Mouse (Mus musculus): Measurements from ENCODE around the gene Dnal4.
"Not testable (repeated sequence)": the region's sequence is repeated elsewhere in the genome, so short reads cannot be mapped to it uniquely, and the experiment has no call there.

Gene Dnal4

DNA sequence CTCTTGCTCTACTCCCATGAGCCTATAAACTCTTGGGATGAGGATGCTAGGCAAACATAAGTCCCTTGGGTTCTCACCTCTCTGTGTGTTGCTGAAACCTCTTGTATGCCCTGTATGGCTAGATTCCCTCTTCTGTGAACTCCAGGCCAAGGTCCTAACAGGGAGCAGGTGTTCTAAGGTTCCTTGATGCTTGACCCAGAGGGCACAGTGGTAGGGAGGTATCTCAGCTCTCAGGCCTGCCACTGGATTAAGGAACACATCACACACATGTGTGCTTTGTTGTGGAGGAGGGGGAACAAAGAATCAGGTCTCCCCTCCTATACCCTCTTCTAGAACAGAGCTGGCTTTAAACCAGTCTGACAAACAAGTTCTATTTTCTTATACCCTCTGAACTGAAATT lies at the start of gene Dnal4:
Dnal4 (minus strand) TSS at position 101 of the 400 bp plus-strand sequence.
- no peak for DNase-seq (ENCODE audit: low spot score)

DNA sequence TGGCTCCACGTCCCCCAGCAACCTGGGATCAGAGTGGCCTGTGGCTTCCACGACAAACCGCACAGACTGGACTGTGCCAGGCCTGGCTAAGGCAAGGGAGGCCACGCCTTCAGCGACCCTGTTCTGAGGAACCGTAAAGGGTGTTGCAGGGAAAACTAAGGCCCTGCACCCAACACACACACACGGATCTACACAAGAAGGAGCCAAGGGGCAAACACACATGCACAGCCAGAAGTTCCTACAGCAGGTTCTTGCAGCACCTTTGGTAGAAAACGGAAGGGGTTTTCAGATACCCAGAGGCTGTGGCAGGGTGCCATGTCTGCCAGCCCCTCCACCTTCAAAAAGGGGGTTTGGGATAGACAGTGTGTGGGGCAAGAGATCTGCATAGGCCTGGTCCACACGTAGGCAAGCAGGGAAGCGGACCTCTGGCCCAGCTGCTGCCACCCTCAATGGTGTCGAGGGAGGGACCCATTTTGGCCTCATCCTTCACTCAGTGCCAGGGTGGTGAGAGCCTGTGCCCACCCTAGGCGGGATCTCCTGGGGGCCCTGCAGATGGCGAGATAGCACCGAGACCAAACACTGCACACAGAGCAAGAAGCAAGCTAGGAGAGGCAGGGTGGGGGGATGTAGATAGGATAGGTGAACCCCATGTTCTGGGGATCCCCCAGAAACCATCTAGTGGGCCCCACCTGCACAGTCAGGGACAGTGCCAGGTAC lies 49.6 kb upstream of the Dnal4 start:
- DNase-seq (ENCODE audit: low spot score) = no peak

GRCm38 (mm10) chr15:79826221-79826935 lies 48.7 kb upstream of the Dnal4 start:
- no peak for DNase-seq (ENCODE audit: low spot score)

DNA sequence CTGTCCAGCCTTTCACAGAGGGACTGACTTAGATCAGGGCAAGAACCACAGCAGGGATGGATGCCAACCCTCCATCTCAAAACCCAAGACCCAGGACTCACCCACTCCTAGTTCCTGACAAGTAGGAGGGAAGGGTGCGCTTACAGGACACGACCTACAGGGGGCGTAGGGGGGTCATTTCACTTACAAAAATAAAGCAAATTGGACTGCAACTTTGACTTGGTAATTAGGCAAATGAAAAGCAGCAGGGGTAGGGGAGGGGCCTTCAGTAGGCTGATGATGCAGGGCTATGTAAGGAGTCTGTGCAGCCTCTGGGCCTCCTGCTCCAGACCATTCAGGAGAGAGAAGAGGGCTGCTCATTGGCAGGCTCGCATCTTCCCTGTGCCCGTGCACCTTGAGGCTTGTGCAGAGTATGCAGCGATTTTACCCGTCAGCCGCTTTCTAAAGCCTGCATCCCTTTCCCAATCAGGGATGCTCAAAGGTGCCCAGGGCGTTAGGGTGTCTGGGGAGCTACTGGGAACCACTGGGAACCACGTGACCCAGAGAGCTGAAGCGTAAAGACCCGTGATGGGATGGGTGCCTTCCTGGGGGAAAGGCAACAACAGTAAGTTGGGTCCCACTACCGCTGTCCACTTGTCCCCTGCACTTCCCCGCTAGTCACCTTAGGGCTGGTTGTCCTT lies 47.6 kb upstream of the Dnal4 start:
- peak; percentile 78 for DNase-seq (ENCODE audit: low spot score)

- DNase-seq (ENCODE audit: low spot score) = no peak
Observed at GRCm38 (mm10) chr15:79823588-79824280, 46.1 kb upstream of the Dnal4 start.

DNA sequence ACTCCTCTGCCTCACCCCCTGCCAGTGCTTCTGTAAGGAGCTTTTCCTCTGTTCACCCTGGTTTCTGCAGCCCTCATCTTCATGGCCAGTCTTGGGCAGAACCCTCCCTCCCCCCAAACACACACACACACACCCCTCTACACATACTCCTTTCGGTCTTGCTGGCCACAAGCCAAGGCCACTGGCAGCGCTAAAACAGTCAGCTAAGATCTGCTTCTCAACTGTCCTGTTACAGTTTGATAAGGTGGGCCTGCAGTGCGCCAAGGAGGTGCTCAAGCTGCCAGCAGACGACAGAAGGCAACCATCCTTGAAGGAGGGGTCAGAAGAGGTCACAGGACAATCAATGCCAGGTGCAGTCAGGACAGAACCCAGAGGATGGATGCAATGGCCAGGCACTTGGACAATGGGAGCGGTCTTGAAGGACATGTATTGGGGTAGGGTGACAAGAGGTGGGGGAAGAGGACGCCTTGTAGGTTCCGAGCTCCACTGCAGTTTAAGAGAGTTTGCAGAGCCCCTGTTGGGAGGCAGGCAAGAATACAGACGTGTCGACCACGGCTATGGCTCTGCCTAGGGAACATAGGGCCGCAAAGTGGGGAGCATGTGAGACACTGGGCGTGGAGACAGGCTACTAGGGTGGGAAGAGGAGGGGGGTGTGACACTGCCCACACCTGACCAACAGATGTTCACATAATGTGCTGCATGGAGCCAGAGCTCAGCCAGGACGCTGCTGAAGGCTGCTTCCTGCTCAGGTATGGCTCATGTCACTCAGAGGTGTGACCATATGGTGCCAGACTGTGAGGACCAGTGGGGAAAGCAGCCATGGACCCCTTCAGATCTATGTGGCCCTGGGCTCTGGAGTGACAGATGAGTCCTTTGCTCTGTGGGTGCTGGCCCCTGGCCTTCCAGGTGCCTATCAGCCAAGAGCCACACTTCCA lies 44.9 kb upstream of the Dnal4 start:
- peak; percentile 50 for DNase-seq (ENCODE audit: low spot score)

GRCm38 (mm10) chr15:79818325-79818724 lies 40.7 kb upstream of the Dnal4 start:
- no peak for DNase-seq (ENCODE audit: low spot score)

DNA sequence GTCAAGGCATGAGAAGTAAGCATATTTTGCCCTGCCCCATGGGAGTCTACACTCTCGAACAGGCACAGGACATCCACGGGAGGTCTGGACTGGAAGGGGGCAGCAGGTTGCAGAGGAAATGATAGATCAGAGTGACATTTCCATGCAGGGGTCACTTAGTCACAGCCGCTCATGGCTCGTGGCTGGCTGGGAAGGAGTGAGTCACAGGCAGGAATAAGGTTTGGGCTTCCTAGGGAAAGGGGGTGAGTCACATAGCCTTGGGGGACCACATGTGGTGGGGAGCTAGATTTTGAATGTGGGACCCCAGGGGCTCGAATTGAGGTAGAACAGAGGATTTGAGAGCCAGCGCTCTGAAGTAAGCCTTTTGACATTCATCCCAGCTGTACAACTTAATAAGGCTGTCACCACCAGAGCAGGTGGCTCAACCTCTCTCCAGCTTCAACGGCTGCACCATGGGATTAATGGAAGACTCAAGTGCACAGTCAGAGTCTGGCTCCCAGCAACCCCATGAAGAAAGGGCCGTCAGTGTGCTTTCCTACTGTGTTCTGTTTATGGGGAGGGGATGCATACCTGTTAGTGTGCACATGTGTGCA lies 36.1 kb upstream of the Dnal4 start:
- no peak for DNase-seq (ENCODE audit: low spot score)

DNA sequence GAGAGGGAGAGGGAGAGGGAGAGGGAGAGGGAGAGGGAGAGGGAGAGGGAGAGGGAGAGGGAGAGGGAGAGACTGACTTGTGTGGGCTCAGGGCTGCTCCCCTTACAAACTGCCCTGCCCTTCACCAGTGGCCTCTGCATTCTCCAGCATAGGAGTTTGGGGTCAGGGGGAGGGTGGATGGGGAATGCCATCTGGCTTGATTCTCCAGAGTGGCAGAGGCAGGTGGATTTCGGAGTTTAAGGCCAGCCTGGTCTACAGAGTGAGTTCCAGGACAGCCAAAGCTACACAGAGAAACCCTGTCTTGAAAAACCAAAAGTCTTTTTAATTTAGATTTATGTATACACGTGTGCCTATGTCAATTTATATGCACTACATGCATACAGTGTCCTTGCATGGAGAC lies 35.2 kb upstream of the Dnal4 start:
- not testable (repeated sequence) for DNase-seq (ENCODE audit: low spot score)

- DNase-seq (ENCODE audit: low spot score) = no peak
Observed at GRCm38 (mm10) chr15:79810997-79811396, 33.3 kb upstream of the Dnal4 start.

- DNase-seq (ENCODE audit: low spot score) = no peak
Observed at GRCm38 (mm10) chr15:79810061-79810460, 32.4 kb upstream of the Dnal4 start.

DNA sequence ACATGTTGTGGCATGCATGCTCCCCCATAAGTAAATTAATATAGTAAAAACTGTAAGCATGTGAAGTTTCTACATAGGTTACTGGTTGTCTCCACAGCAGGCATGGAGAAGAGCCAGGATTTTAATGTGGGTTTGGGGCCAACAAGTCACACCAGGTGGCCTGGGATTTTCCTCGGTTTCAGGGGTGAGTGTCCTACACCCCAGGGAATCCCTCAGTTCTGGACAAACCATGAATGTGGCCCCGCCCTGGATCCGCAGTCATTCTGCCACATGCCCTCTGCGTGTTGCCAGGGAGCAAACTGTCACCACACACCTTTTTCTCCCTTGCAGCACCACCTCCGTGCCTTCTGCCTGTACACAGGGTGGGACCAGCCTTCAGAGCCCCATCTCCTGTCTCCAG lies 31.0 kb upstream of the Dnal4 start:
- DNase-seq (ENCODE audit: low spot score) = no peak

- peak; percentile 85 for DNase-seq (ENCODE audit: low spot score)
Observed at GRCm38 (mm10) chr15:79808114-79808513, 30.5 kb upstream of the Dnal4 start.

DNA sequence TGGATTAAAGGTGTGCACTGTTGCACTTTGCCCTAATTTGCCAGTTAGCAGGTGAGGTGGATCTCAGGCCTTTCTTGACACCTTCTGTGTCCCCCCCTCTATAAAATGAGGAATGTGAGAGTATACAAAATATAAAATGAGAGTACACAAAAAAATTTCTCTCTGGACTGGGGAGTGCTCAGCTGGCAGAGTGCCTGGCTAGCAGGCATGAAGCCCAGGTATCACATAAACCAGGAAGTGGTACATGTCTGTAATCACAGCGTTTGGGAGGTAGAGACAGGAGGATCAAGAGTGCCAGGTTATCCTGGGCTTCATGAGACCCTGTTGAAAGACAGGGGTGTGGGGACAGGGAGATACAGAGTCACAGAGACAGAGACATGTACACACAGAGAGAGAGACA lies 29.4 kb upstream of the Dnal4 start:
- DNase-seq (ENCODE audit: low spot score) = no peak

DNA sequence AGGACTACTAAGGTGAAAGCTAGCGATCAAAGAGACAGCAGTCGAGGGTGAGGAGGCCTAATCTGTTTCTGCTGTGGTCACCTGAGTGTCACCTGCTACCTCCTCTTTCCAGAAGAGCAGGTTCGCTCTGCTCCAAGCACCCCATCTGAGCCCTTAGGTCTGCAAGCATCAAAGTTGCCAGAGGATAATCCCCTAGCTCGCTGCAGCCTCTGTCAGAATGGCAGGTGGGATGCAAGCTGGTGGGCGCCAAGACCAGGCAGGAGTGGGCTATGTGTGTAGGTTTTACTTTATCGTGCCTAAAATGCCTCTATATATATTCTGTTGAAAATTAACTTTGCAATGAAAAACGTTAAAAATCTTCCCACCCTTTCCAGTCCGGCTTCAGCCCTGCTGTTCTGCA lies 27.6 kb upstream of the Dnal4 start:
- no peak for DNase-seq (ENCODE audit: low spot score)

DNA sequence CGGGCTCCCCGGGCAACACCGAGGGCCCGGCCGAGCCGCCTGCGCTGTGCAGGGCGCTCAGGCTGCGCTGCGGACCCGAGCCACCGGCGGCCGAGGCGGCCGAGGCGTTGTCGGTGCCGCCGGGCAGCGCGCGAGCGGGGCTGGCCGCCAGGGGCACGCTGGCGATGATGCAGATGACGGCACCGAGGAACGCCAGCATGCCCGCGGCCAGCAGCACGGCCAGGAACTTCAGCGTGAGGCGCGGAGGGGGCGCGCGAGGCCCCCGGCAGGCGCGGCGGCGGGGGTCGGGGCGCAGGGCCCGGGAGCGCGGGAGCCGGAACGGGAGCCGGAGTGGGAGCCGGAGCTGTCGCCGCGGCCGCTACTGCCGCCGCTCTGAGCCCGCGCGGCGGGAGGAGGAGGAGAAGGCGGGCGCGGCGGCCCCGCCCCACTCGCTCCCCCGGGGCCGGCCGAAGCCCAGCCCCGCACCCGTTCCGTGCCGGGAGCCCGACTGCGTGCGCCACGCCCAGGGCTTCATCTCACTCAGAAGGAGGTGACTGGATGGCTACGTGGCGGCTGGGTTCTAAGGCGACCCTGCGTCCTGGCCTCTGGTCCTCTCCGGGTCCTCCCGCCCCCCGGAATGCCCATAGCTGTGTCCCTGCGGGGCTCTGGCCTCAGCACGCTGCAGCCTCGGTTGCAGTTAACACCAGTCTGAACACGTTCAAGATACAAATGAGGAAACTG lies 26.9 kb upstream of the Dnal4 start, which contains the start of gene Nptxr:
Nptxr (minus strand) TSS at position 415 of the 720 bp plus-strand sequence.
- peak; percentile 82 for DNase-seq (ENCODE audit: low spot score)

DNA sequence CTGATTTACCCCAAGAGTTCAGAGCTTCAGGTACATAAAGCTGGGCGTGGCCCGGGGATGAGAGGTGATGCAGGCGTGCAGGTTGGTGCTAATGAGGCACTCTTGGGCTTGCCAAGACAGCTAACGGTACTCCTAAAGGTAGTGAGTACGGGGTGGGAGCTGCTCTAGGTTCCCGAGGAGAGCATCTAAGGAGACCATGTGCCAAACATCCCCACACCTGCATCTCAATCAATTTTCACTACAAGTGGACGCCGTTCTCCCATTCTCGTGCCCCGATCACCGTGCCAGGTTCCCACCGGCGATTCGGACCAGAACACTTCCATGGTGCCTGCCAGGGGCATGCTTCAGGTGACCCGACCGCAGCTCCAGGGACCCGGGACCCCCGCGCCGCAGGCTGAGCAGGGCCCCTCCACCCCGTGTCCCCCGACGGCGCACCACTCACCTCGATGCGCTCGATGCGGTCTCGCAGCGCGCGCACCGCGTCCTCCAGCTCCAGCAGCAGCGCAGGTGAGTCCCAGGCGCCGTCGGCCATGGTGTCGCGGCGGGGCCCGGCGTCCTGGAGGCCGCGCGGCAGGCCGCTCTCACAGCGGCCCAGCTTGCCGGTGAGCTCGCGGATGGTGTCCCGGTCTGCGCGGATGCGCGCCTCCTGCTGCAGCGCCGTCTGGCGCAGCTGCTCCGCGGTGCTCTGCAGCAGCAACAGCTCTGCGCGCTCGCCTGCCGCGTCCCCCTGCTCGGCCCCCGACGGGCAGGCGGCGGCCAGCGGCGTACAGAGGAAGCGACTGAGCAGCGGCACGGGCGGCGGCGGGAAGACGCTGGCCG lies 26.1 kb upstream of the Dnal4 start:
- DNase-seq (ENCODE audit: low spot score) = peak; percentile 69

- DNase-seq (ENCODE audit: low spot score) = no peak
Observed at GRCm38 (mm10) chr15:79802304-79802703, 24.7 kb upstream of the Dnal4 start.

GRCm38 (mm10) chr15:79801646-79802045 lies 24.0 kb upstream of the Dnal4 start:
- no peak for DNase-seq (ENCODE audit: low spot score)

All from MN1 (cell line).